31 mouse cellular contexts compared by ENCODE assay signal in genomic region chr7:107610880-107611279, GRCm38 (mm10). TPM values are rescaled to one million over a fixed set of nuclear protein-coding genes. Genes with fewer than 3 reads are reported as not detected.
DNase-seq lines count a peak whose midpoint lies in the region; TF ChIP-seq lines count a peak whose summit lies in the region.
"Had no signal": no experiment of that assay in that cellular context is flagged by ENCODE, and none has a peak within 500 bp of the region (broad histone marks: within the 10 kb centered on the region; RNA-seq: fewer than 3 reads in every experiment).

No protein-coding gene starts in this region.

- H3K4me3 ChIP-seq in liver, adult 2 months (ENCODE audit: insufficient read depth, low read depth, low read length), result no peak overlapping the region
- H3K4me3 ChIP-seq in ES-Bruce4 (ENCODE audit: low read depth, low read length), result no peak overlapping the region
- H3K4me3 ChIP-seq in bone marrow macrophage, adult 2 months (ENCODE audit: insufficient read depth, low read length), result no peak overlapping the region
- H3K4me3 ChIP-seq: embryonic facial prominence, embryonic 13.5 days; embryonic facial prominence, embryonic 15.5 days; erythroblast, embryonic 14.5 days; forebrain, embryonic 10.5 days; forebrain, embryonic 12.5 days had no signal

- 29% methylated on average over 5 of the region's 5 CpGs for WGBS in liver, adult 2 months

- TF ChIP-seq CTCF in liver, adult 2 months (IDR thresholded peaks at IDR 0.05; ENCODE audit: low read depth, low read length), result no peak
- TF ChIP-seq CTCF in ES-Bruce4 (IDR thresholded peaks at IDR 0.05; ENCODE audit: low read depth, low read length), result no peak
- no peak for TF ChIP-seq CTCF in bone marrow macrophage, adult 2 months (IDR thresholded peaks at IDR 0.05; ENCODE audit: low read depth, low read length)

- DNase-seq in liver, adult 2 months (ENCODE audit: extremely low read depth, low read depth, low spot score), result peak; percentile 91
- no peak for DNase-seq in liver
- no peak for DNase-seq in testis, postnatal 10 days (ENCODE audit: low spot score)
- no peak for DNase-seq in frontal cortex, postnatal 14 days (ENCODE audit: low spot score in 2 of 2)
- DNase-seq: adrenal gland, adult 8-10 months; adrenal gland, postnatal 14 days; adrenal gland, postnatal 36 days; cerebellum, adult 11 months; cerebellum, adult 18-20 months; cerebellum, adult 8-10 months; cerebellum, adult 9-11 months; cerebellum, postnatal 14 days; cerebellum, postnatal 36 days; embryo, embryonic 11 days had no signal

- peaks cover 36% of the 10 kb centered on the region for H3K79me2 ChIP-seq in liver, adult 2 months (ENCODE audit: control insufficient read depth, insufficient read depth, low read length)

- H3K27ac ChIP-seq in liver, adult 2 months (replicated peaks; ENCODE audit: insufficient read depth, low read depth, low read length), result peak overlapping the region; percentile 54
- peak overlapping the region; percentile 36; the same call in 1 of the 2 replicates for H3K27ac ChIP-seq in ES-Bruce4 (ENCODE audit: insufficient read depth, low read length)
- H3K27ac ChIP-seq in bone marrow macrophage, adult 2 months (ENCODE audit: insufficient read depth, low read depth, low read length), result peak overlapping the region; percentile 86
- H3K27ac ChIP-seq: embryonic facial prominence, embryonic 13.5 days; embryonic facial prominence, embryonic 15.5 days; forebrain, embryonic 10.5 days; forebrain, embryonic 12.5 days had no signal

- H3K27me3 ChIP-seq in liver, adult 2 months (ENCODE audit: control insufficient read depth, insufficient read depth, low read length), result no peaks in the 10 kb centered on the region
- no peaks in the 10 kb centered on the region for H3K27me3 ChIP-seq in ES-Bruce4 (ENCODE audit: control insufficient read depth, insufficient read depth, low read length, poor library complexity, severe bottlenecking)
- H3K27me3 ChIP-seq: embryonic facial prominence, embryonic 13.5 days; embryonic facial prominence, embryonic 15.5 days; forebrain, embryonic 12.5 days had no signal

- H3K9me3 ChIP-seq in ES-Bruce4 (replicated peaks; ENCODE audit: control insufficient read depth, insufficient read depth, low read length, poor library complexity, severe bottlenecking), result peaks cover 33% of the 10 kb centered on the region
- H3K9me3 ChIP-seq: embryonic facial prominence, embryonic 13.5 days; embryonic facial prominence, embryonic 15.5 days; forebrain, embryonic 10.5 days; forebrain, embryonic 12.5 days had no signal

- peaks cover 5% of the 10 kb centered on the region; the same call in 1 of the 2 replicates for H3K36me3 ChIP-seq in liver, adult 2 months (ENCODE audit: control insufficient read depth, insufficient read depth, low read length)
- H3K36me3 ChIP-seq in ES-Bruce4 (ENCODE audit: control insufficient read depth, insufficient read depth, low read length, poor library complexity, severe bottlenecking), result no peaks in the 10 kb centered on the region
- H3K36me3 ChIP-seq: embryonic facial prominence, embryonic 13.5 days; embryonic facial prominence, embryonic 15.5 days; forebrain, embryonic 10.5 days; forebrain, embryonic 12.5 days had no signal

- no peak for TF ChIP-seq POLR2A in liver, adult 2 months (IDR thresholded peaks at IDR 0.05; ENCODE audit: extremely low read depth, insufficient read depth, low read length)
- TF ChIP-seq POLR2A in ES-Bruce4 (IDR thresholded peaks at IDR 0.05; ENCODE audit: insufficient read depth, low read length), result no peak
- no peak for TF ChIP-seq POLR2A in bone marrow macrophage, adult 2 months (IDR thresholded peaks at IDR 0.05; ENCODE audit: borderline replicate concordance, low read depth, low read length)

- H3K9ac ChIP-seq in liver, adult 2 months (ENCODE audit: low read depth, low read length), result no peak overlapping the region
- H3K9ac ChIP-seq in ES-Bruce4 (ENCODE audit: low read depth, poor library complexity, severe bottlenecking), result no peak overlapping the region
- H3K9ac ChIP-seq: embryonic facial prominence, embryonic 13.5 days; embryonic facial prominence, embryonic 15.5 days; forebrain, embryonic 12.5 days had no signal

- H3K4me1 ChIP-seq in liver, adult 2 months (ENCODE audit: control insufficient read depth, insufficient read depth, low read length), result peaks cover 10% of the 10 kb centered on the region
- no peaks in the 10 kb centered on the region for H3K4me1 ChIP-seq in ES-Bruce4 (ENCODE audit: control insufficient read depth, insufficient read depth, low read length)
- peaks cover 42% of the 10 kb centered on the region for H3K4me1 ChIP-seq in bone marrow macrophage, adult 2 months (ENCODE audit: control insufficient read depth, insufficient read depth, low read length)
- H3K4me1 ChIP-seq: embryonic facial prominence, embryonic 13.5 days; embryonic facial prominence, embryonic 15.5 days; forebrain, embryonic 10.5 days; forebrain, embryonic 12.5 days had no signal

- TF ChIP-seq EP300 in ES-Bruce4 (IDR thresholded peaks at IDR 0.05; ENCODE audit: insufficient read depth, low read depth, low read length), result no peak

RNA-seq across cellular contexts. Expression of gene 5330417H12Rik, which starts 14.1 kb away (rescaled TPM):
- total RNA-seq in liver, adult 2 months (2014; rRNA removed), result not detected in 2 replicates
- not detected in 2 replicates for polyA plus RNA-seq in liver, adult 2 months (2012; rRNA removed)
- not detected in 2 replicates for polyA plus RNA-seq in ES-Bruce4 (2011; ENCODE audit: insufficient read depth, insufficient read length, low read depth, missing spikeins)
- not detected in 2 replicates for polyA plus RNA-seq in bone marrow macrophage, adult 2 months (2012; ENCODE audit: insufficient read depth, insufficient read length, missing spikeins)
- total RNA-seq: adrenal gland, adult 18-20 months; adrenal gland, adult 8-10 months; adrenal gland, postnatal 14 days; adrenal gland, postnatal 36 days; common myeloid progenitor, adult 5-6 weeks; ES-E14; MEL had no signal
- polyA plus RNA-seq: activated CD4-positive, CD25-positive, alpha-beta regulatory T cell, adult 4 months; brain, embryonic 14.5 days; C2C12; embryonic facial prominence, embryonic 11.5 days; embryonic facial prominence, embryonic 13.5 days; erythroblast, embryonic 14.5 days; forebrain, embryonic 10.5 days; forebrain, embryonic 12.5 days; forebrain, embryonic 14.5 days; forebrain, embryonic 16.5 days had no signal

RNA-seq across cellular contexts. Expression of gene Ppfibp2, which starts 15.9 kb away (rescaled TPM):
- total RNA-seq in liver, adult 2 months (2014; rRNA removed), result 20.9 and 24.8 TPM in 2 replicates
- 9.6 and 9.9 TPM in 2 replicates for polyA plus RNA-seq in liver, adult 2 months (2012; rRNA removed)
- 11.7 and 12.4 TPM in 2 replicates for polyA plus RNA-seq in ES-Bruce4 (2011; ENCODE audit: insufficient read depth, insufficient read length, low read depth, missing spikeins)
- 44.3 and 45.4 TPM in 2 replicates for polyA plus RNA-seq in bone marrow macrophage, adult 2 months (2012; ENCODE audit: insufficient read depth, insufficient read length, missing spikeins)
- total RNA-seq: MEL had no signal

RNA-seq across cellular contexts. Expression of gene Olfml1, which starts 43.6 kb away (rescaled TPM):
- total RNA-seq in liver, adult 2 months (2014; rRNA removed), result 9.6 and 13.5 TPM in 2 replicates
- 5.4 and 8.9 TPM in 2 replicates for polyA plus RNA-seq in liver, adult 2 months (2012; rRNA removed)
- 1.5 and 3.0 TPM in 2 replicates for polyA plus RNA-seq in ES-Bruce4 (2011; ENCODE audit: insufficient read depth, insufficient read length, low read depth, missing spikeins)
- not detected in 2 replicates for polyA plus RNA-seq in bone marrow macrophage, adult 2 months (2012; ENCODE audit: insufficient read depth, insufficient read length, missing spikeins)
- total RNA-seq: common myeloid progenitor, adult 5-6 weeks; MEL had no signal
- polyA plus RNA-seq: activated CD4-positive, CD25-positive, alpha-beta regulatory T cell, adult 4 months; C2C12; erythroblast, embryonic 14.5 days had no signal

Comparison
In these comparisons a context has a peak if more than half of its experiments do, and no peak if none do; other contexts are left out.
1. H3K27ac ChIP-seq: peak in every context shown above with its lines; median percentile 86 in bone marrow macrophage, adult 2 months; 54 in liver, adult 2 months; 36 in ES-Bruce4.